Mouse (Mus musculus): Measurements from ENCODE around the gene 4930507D05Rik. TPM values are rescaled to one million over a fixed set of nuclear protein-coding genes. Genes with fewer than 3 reads are reported as not detected.

4930507D05Rik gene
- polyA plus RNA-seq (2014; fragmentation: Illumina TruSeq; extraction: RNeasy Lipid Tissue Mini Kit (QIAGEN cat#74804); ENCODE audit: low replicate concordance), result not detected

GRCm38 (mm10) chr10:62449364-62450279 is at the start of gene 4930507D05Rik, which contains the start of gene Supv3l1:
Gene 4930507D05Rik, plus strand, starts transcription at chr10:62449489.
Gene Supv3l1, minus strand, starts transcription at chr10:62449738.

GRCm38 (mm10) chr10:62422255-62422654 is 27.0 kb upstream of the 4930507D05Rik start, which contains the start of gene Hkdc1:
Gene Hkdc1, minus strand, starts transcription at chr10:62422491.

GRCm38 (mm10) chr10:62486618-62487415 is 37.5 kb downstream of the 4930507D05Rik start, which contains the start of gene Vps26a:
Gene Vps26a, minus strand, starts transcription at chr10:62486805.

Other genes starting within 250 kb of the 4930507D05Rik start
- 26.7 TPM for gene Tspan15, start 218.2 kb upstream of the 4930507D05Rik start, polyA plus RNA-seq (2014; fragmentation: Illumina TruSeq; extraction: RNeasy Lipid Tissue Mini Kit (QIAGEN cat#74804); ENCODE audit: low replicate concordance)
- gene Tacr2, start 197.1 kb upstream of the 4930507D05Rik start, polyA plus RNA-seq (2014; fragmentation: Illumina TruSeq; extraction: RNeasy Lipid Tissue Mini Kit (QIAGEN cat#74804); ENCODE audit: low replicate concordance), result not detected
- gene Hk1, start 69.6 kb upstream of the 4930507D05Rik start, polyA plus RNA-seq (2014; fragmentation: Illumina TruSeq; extraction: RNeasy Lipid Tissue Mini Kit (QIAGEN cat#74804); ENCODE audit: low replicate concordance), result 0.71 TPM
- gene Hkdc1, start 27.0 kb upstream of the 4930507D05Rik start, polyA plus RNA-seq (2014; fragmentation: Illumina TruSeq; extraction: RNeasy Lipid Tissue Mini Kit (QIAGEN cat#74804); ENCODE audit: low replicate concordance), result 8.1 TPM
- 15.0 TPM for gene Supv3l1, start 249 bp downstream of the 4930507D05Rik start, polyA plus RNA-seq (2014; fragmentation: Illumina TruSeq; extraction: RNeasy Lipid Tissue Mini Kit (QIAGEN cat#74804); ENCODE audit: low replicate concordance)
- 176 TPM for gene Vps26a, start 37.3 kb downstream of the 4930507D05Rik start, polyA plus RNA-seq (2014; fragmentation: Illumina TruSeq; extraction: RNeasy Lipid Tissue Mini Kit (QIAGEN cat#74804); ENCODE audit: low replicate concordance)
- gene Srgn, start 78.0 kb downstream of the 4930507D05Rik start, polyA plus RNA-seq (2014; fragmentation: Illumina TruSeq; extraction: RNeasy Lipid Tissue Mini Kit (QIAGEN cat#74804); ENCODE audit: low replicate concordance), result 194 TPM
- 14.0 TPM for gene Kif1bp, start 129.0 kb downstream of the 4930507D05Rik start, polyA plus RNA-seq (2014; fragmentation: Illumina TruSeq; extraction: RNeasy Lipid Tissue Mini Kit (QIAGEN cat#74804); ENCODE audit: low replicate concordance)
- 39.3 TPM for gene Ddx21, start 152.8 kb downstream of the 4930507D05Rik start, polyA plus RNA-seq (2014; fragmentation: Illumina TruSeq; extraction: RNeasy Lipid Tissue Mini Kit (QIAGEN cat#74804); ENCODE audit: low replicate concordance)
- 182 TPM for gene Ddx50, start 201.7 kb downstream of the 4930507D05Rik start, polyA plus RNA-seq (2014; fragmentation: Illumina TruSeq; extraction: RNeasy Lipid Tissue Mini Kit (QIAGEN cat#74804); ENCODE audit: low replicate concordance)

Measured in small intestine, adult 10 weeks (tissue).